ENCODE assay signal across 10 mouse cellular contexts in the genomic region with DNA sequence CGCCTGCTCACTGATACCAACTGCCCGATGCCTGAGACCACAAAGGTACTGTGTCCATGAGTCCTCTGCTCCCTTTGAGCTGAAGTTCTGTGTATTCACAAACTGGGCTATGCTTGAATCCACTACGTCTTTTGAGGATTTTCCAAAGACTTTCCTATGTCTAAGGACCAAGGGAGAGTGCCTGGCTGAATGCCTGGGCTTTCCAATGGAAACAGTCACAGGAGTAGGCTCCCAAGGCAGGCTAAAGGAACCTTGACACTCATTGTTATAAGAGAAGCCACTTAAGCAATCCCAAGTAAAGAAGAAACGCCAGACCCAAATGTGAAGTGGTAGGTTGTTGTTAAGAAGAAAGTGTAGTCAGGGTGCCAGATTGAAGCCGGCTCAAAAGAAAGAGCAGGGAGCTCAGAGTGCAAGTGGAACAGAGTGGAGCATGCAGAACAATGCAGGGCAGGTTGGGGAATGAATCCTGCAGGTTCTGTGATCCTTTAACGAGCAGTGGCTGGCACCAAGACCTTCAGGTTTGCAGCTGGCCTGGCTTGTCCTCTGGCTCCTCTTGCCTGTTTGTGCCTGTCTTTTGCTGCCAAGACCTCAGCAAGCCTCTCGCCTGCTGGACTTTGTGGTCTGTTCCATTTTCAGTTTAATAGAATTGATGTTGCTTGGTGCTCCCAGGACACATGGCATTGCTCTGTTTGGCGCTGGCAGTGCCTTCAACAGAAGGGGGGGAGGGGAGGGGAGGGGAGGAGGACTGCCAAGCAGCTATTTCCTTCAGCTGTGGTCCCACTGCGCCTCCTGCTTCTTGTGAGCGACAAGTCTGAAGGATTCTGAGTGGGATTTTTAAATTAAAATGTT. TPM values are rescaled to one million over a fixed set of nuclear protein-coding genes. Genes with fewer than 3 reads are reported as not detected.
DNase-seq lines count a peak whose midpoint lies in the region; ATAC-seq lines count a peak whose summit lies in the region.
"Had no signal": no experiment of that assay in that cellular context is flagged by ENCODE, and none has a peak within 500 bp of the region (broad histone marks: within the 10 kb centered on the region; RNA-seq: fewer than 3 reads in every experiment).

No protein-coding gene starts in this region.

- no peaks in the 10 kb centered on the region for H3K27me3 ChIP-seq in kidney, embryonic 15.5 days
- no peaks in the 10 kb centered on the region for H3K27me3 ChIP-seq in forebrain, embryonic 16.5 days (replicated peaks; ENCODE audit: control insufficient read depth, insufficient read depth, low read length)
- no peaks in the 10 kb centered on the region for H3K27me3 ChIP-seq in midbrain, embryonic 15.5 days (replicated peaks)
- H3K27me3 ChIP-seq: heart, embryonic 13.5 days had no signal

- no peak overlapping the region for H3K27ac ChIP-seq in kidney, embryonic 15.5 days
- H3K27ac ChIP-seq in forebrain, embryonic 16.5 days (ENCODE audit: low read length): peak overlapping the region; percentile 72
- H3K27ac ChIP-seq in midbrain, embryonic 15.5 days: no peak overlapping the region
- H3K27ac ChIP-seq: heart, embryonic 13.5 days had no signal

- H3K4me2 ChIP-seq in kidney, embryonic 15.5 days: no peak overlapping the region
- H3K4me2 ChIP-seq in forebrain, embryonic 16.5 days (ENCODE audit: low read length): no peak overlapping the region
- no peak overlapping the region for H3K4me2 ChIP-seq in midbrain, embryonic 15.5 days
- H3K4me2 ChIP-seq: heart, embryonic 13.5 days; lung, embryonic 14.5 days had no signal

- H3K4me1 ChIP-seq in kidney, embryonic 15.5 days: 0 out of 2 replicates have a peak, but pooled peaks cover 7% of the 10 kb centered on the region
- H3K4me1 ChIP-seq in forebrain, embryonic 16.5 days (replicated peaks; ENCODE audit: control insufficient read depth, insufficient read depth, low read length): peaks cover 8% of the 10 kb centered on the region
- H3K4me1 ChIP-seq in midbrain, embryonic 15.5 days: no peaks in the 10 kb centered on the region; the same call in 1 of the 2 replicates

- no peaks in the 10 kb centered on the region for H3K36me3 ChIP-seq in kidney, embryonic 15.5 days
- H3K36me3 ChIP-seq in forebrain, embryonic 16.5 days (ENCODE audit: control insufficient read depth, insufficient read depth): no peaks in the 10 kb centered on the region
- H3K36me3 ChIP-seq in midbrain, embryonic 15.5 days (replicated peaks): no peaks in the 10 kb centered on the region
- H3K36me3 ChIP-seq: heart, embryonic 13.5 days had no signal

- H3K9ac ChIP-seq in kidney, embryonic 15.5 days: no peak overlapping the region
- H3K9ac ChIP-seq in forebrain, embryonic 16.5 days (replicated peaks; ENCODE audit: low read depth, low read length): no peak overlapping the region
- no peak overlapping the region for H3K9ac ChIP-seq in midbrain, embryonic 15.5 days
- H3K9ac ChIP-seq: heart, embryonic 13.5 days; lung, embryonic 14.5 days had no signal

- DNase-seq in adrenal gland, postnatal 10 days: peak; percentile 30
- no peak for DNase-seq in adrenal gland, postnatal 4 days (ENCODE audit: low spot score in 2 of 2)
- DNase-seq in kidney, postnatal 25 days: peak; percentile 35 to 70
- no peak for DNase-seq in embryo, embryonic 10 days (ENCODE audit: low spot score)
- no peak for DNase-seq in c-Kit-positive CD71-positive TER-119-positive erythroid progenitor cells, embryonic 14.5 days (ENCODE audit: low spot score)
- DNase-seq: lung, embryonic 14.5 days had no signal

- 82% methylated on average over 10 of the region's 10 CpGs for WGBS in kidney, embryonic 15.5 days
- WGBS in forebrain, embryonic 16.5 days: 29% methylated on average over 10 of the region's 10 CpGs
- WGBS in midbrain, embryonic 15.5 days: 62% methylated on average over 10 of the region's 10 CpGs

- H3K9me3 ChIP-seq in kidney, embryonic 15.5 days (replicated peaks): no peaks in the 10 kb centered on the region
- H3K9me3 ChIP-seq in forebrain, embryonic 16.5 days (ENCODE audit: control insufficient read depth, low read length): no peaks in the 10 kb centered on the region
- H3K9me3 ChIP-seq in midbrain, embryonic 15.5 days: no peaks in the 10 kb centered on the region

- H3K4me3 ChIP-seq in kidney, embryonic 15.5 days (replicated peaks): no peak overlapping the region
- H3K4me3 ChIP-seq in forebrain, embryonic 16.5 days (replicated peaks; ENCODE audit: low read length): no peak overlapping the region
- H3K4me3 ChIP-seq in midbrain, embryonic 15.5 days: no peak overlapping the region
- H3K4me3 ChIP-seq: heart, embryonic 13.5 days had no signal

- ATAC-seq in kidney, embryonic 15.5 days (replicated peaks; ENCODE audit: low FRiP score): no peak
- peak; percentile 93 for ATAC-seq in forebrain, embryonic 16.5 days
- ATAC-seq in midbrain, embryonic 15.5 days (replicated peaks): peak; percentile 71; the same call in 1 of the 2 replicates

RNA-seq across cellular contexts. Expression of gene Tmem178, which starts 22.9 kb away (rescaled TPM):
- total RNA-seq in adrenal gland, postnatal 10 days (2021): 1 to 10 TPM; 4.4 to 4.9 TPM
- 10 to 100 TPM in 1 of 2 experiments, 1 to 10 TPM in 1; 7.6 to 10.0 TPM for total RNA-seq in adrenal gland, postnatal 4 days (2021)
- 14.4 and 15.8 TPM in 2 replicates for polyA plus RNA-seq in kidney, embryonic 15.5 days (2015; fragmentation: Nextera tagmentation; extraction: Ambion mirVana)
- polyA plus RNA-seq in forebrain, embryonic 16.5 days (2015; fragmentation: Nextera tagmentation; extraction: Ambion mirVana): 36.3 and 41.4 TPM in 2 replicates
- polyA plus RNA-seq in midbrain, embryonic 15.5 days (2015; fragmentation: Nextera tagmentation; extraction: Ambion mirVana): 23.5 and 24.7 TPM in 2 replicates

Comparison
In these comparisons a context has a peak if more than half of its experiments do, and no peak if none do; other contexts are left out.
1. DNase-seq: peak in adrenal gland, postnatal 10 days (single experiment) and kidney, postnatal 25 days (2 of 2); none in adrenal gland, postnatal 4 days (0 of 2), embryo, embryonic 10 days (single experiment) and c-Kit-positive CD71-positive TER-119-positive erythroid progenitor cells, embryonic 14.5 days (single experiment).